Mouse (Mus musculus) E14TG2a.4 (cell line): ENCODE data around the gene Iscu.

Experiments
- H3K27me3 ChIP-seq: 2 replicates; pipeline ENCODE4 v1.6.1; 2014; ENCODE audit warnings: low read length, control low read depth; ENCODE audit not compliant: insufficient read depth
- H3K36me3 ChIP-seq: 2 replicates; pipeline ENCODE4 v1.6.1; 2014; ENCODE audit warnings: low read length, control low read depth; ENCODE audit not compliant: insufficient read depth
- H3K4me1 ChIP-seq: replicated peaks from 2 replicates; pipeline ENCODE4 v1.6.1; 2014; ENCODE audit warnings: low read depth, low read length, control low read depth
- H3K4me3 ChIP-seq: replicated peaks from 2 replicates; pipeline ENCODE4 v1.5.1; 2014; ENCODE audit warnings: mild to moderate bottlenecking, low read length
- H3K9me3 ChIP-seq: 2 replicates; pipeline ENCODE4 v1.6.1; 2014; ENCODE audit warnings: low read length, control low read depth
- CTCF ChIP-seq: conservative IDR thresholded peaks from 2 replicates; pipeline ENCODE4 v1.5.1; 2014; ENCODE audit warnings: low read length
- NANOG ChIP-seq: IDR thresholded peaks from 2 replicates; pipeline ENCODE4 v1.6.1; 2014; ENCODE audit warnings: borderline replicate concordance, low read length, mixed read lengths
- POU5F1 ChIP-seq: IDR thresholded peaks from 2 replicates; pipeline ENCODE4 v1.6.1; 2014; ENCODE audit warnings: low read length, borderline replicate concordance

The Iscu gene

DNA sequence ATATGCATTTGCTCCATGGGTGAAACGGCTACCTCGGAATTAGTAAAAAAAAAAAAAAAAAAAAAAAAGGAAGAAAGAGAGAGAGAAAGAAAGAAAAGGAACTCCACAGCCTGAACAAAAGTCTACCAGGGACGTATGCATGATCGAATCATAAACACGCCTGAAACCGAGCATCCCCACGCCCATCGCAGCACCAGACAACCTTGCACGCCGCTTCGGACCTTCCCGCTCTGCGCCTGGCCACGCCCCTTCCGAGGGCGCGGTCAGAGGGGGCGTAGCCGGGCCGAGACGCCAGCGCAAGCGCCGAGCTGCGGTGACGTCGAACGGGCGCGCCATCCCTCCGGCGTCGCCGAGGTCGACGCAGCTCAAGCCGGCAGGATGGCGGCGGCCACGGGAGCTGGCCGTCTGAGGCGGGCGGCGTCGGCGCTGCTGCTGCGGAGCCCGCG is at the start of gene Iscu, which contains the start of gene Sart3:
Iscu (plus strand) TSS at position 299 of the 446 bp plus-strand sequence.
Sart3 (minus strand) TSS at position 61 of the 446 bp plus-strand sequence.
- H3K9me3 ChIP-seq: no peaks in the 10 kb centered on the region
- peak within 1 kb of the TSS; percentile 99 for H3K4me3 ChIP-seq
- TF ChIP-seq NANOG (no peak), CTCF (no peak), POU5F1 (no peak)
- H3K27me3 ChIP-seq: no peaks in the 10 kb centered on the region
- peaks cover 64% of the 10 kb centered on the region for H3K36me3 ChIP-seq
- H3K4me1 ChIP-seq: peaks cover 60% of the 10 kb centered on the region

DNA sequence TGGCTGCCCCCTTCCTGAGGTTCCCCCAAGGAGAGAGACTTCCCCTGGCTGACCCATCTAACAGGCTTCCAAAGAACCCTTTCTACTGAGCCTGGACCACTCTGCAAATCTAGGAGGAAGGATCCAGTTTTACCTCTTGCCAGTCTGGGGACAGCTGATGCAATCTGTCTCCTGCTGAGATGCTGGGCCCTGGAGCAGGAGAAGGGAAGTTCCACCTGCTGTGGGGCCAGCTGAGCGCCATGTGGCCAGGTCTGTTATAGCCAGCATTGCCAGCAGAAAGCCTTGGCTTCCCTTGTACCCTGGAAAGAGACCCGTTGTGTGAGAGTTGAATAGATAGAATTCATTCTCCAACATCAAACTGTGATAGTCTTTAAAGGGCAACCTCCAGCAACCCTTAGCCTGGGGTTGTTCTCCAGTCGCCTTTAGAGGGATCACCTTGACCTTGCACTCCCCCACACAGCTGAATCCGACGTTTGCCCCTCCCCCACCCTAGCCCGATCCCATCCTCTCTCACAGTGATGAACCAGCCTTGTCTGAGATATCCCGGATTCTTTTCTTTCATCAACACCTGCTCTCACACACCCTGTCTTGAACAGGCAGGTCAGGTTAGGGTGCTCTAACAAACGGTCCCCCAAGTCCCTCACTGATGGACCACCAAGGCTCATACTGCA is 48.8 kb upstream of the Iscu start:
- Histone ChIP-seq H3K4me3 (peak overlapping the region; percentile 37; the same call in 1 of the 2 replicates), H3K9me3 (peaks cover 11% of the 10 kb centered on the region; the same call in 1 of the 2 replicates), H3K4me1 (peaks cover 38% of the 10 kb centered on the region), H3K36me3 (no peaks in the 10 kb centered on the region), H3K27me3 (no peaks in the 10 kb centered on the region)
- TF ChIP-seq POU5F1 (no peak), CTCF (no peak)

DNA sequence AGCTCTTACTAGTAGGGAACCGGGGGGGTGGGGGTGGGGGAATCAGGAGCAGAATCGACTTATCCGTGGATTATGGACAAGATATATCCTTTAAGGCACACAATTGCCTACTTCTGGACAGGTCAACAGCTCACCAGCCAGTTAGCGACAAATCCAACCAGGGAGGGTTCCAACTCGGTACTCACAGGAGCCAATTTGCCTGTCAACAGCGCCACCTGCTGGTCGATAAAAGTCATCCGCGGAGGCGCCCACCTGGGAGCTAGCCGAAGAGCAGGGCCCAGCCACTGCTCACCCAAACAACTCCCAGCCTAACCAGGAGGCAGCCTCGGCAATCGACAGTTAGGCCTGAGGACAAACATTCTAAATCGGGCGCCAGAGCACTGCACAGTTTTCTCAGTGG is 48.1 kb upstream of the Iscu start, which contains the start of gene 1700069L16Rik:
1700069L16Rik (minus strand) TSS at position 327 of the 400 bp plus-strand sequence.
- H3K36me3 ChIP-seq: no peaks in the 10 kb centered on the region
- no peak for TF ChIP-seq NANOG
- peak; percentile 64 for TF ChIP-seq CTCF
- TF ChIP-seq POU5F1: no peak
- no peaks in the 10 kb centered on the region for H3K27me3 ChIP-seq
- peak within 1 kb of the TSS; percentile 37; the same call in 1 of the 2 replicates for H3K4me3 ChIP-seq
- peaks cover 11% of the 10 kb centered on the region; the same call in 1 of the 2 replicates for H3K9me3 ChIP-seq
- H3K4me1 ChIP-seq: peaks cover 33% of the 10 kb centered on the region

GRCm38 (mm10) chr5:113725417-113725816 is 47.1 kb upstream of the Iscu start:
- no peaks in the 10 kb centered on the region for H3K36me3 ChIP-seq
- TF ChIP-seq NANOG (no peak), POU5F1 (no peak), CTCF (no peak)
- peaks cover 37% of the 10 kb centered on the region for H3K4me1 ChIP-seq
- H3K27me3 ChIP-seq: no peaks in the 10 kb centered on the region
- no peak overlapping the region for H3K4me3 ChIP-seq
- peaks cover 11% of the 10 kb centered on the region; the same call in 1 of the 2 replicates for H3K9me3 ChIP-seq

- Histone ChIP-seq H3K27me3 (no peaks in the 10 kb centered on the region), H3K9me3 (peaks cover 11% of the 10 kb centered on the region; the same call in 1 of the 2 replicates), H3K4me1 (peaks cover 45% of the 10 kb centered on the region), H3K36me3 (no peaks in the 10 kb centered on the region), H3K4me3 (no peak overlapping the region)
- TF ChIP-seq POU5F1 (no peak), NANOG (no peak), CTCF (no peak)
Measured at GRCm38 (mm10) chr5:113726618-113727017, 45.9 kb upstream of the Iscu start.

- TF ChIP-seq POU5F1: no peak
- TF ChIP-seq CTCF: no peak
- TF ChIP-seq NANOG: no peak
- H3K36me3 ChIP-seq: no peaks in the 10 kb centered on the region
- H3K9me3 ChIP-seq: peaks cover 11% of the 10 kb centered on the region; the same call in 1 of the 2 replicates
- no peak overlapping the region for H3K4me3 ChIP-seq
- H3K4me1 ChIP-seq: peaks cover 45% of the 10 kb centered on the region
- H3K27me3 ChIP-seq: no peaks in the 10 kb centered on the region
Measured at GRCm38 (mm10) chr5:113727238-113727637, 45.3 kb upstream of the Iscu start.

DNA sequence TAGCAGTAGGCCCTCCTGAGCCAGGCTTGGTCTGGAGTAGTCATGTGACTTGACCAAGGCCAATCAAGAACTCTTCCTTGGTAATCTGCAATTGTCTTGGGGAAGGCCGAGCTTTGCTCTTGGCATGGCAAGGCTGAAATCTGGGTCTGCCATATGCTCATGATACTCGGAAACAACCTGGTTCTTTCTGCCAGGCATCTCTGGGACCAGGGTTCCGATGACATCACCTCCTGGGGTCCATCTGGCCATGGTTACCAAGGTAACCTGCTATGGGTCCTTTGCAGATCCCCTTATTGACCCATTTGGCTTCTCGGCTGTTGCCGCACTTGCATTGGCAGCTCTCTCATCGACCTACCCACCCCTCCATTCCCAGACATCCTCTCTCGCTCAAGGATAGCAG is 44.5 kb upstream of the Iscu start:
- Histone ChIP-seq H3K4me1 (peaks cover 45% of the 10 kb centered on the region), H3K4me3 (no peak overlapping the region), H3K36me3 (no peaks in the 10 kb centered on the region), H3K27me3 (no peaks in the 10 kb centered on the region), H3K9me3 (peaks cover 11% of the 10 kb centered on the region; the same call in 1 of the 2 replicates)
- TF ChIP-seq NANOG: no peak
- no peak for TF ChIP-seq POU5F1
- no peak for TF ChIP-seq CTCF

DNA sequence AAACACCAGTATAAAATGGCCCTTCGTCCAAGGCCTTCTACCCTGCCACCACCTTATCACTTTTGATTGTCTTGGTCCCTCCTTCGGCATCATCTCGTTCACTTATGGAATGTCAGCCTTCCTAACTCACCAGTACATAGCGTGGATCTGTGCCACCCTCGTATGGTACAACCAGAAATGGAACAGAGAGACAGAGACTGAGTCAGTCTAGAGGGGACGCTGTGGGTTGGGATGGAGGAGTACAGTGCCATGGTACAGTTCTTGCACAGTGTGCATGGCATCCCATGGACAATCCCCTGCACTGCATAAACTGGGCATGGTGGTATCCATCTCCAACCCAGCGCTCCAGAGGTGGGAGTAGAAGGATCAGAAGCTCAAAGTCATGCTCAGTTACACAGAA is 43.9 kb upstream of the Iscu start:
- no peak overlapping the region for H3K4me3 ChIP-seq
- no peaks in the 10 kb centered on the region for H3K27me3 ChIP-seq
- peaks cover 38% of the 10 kb centered on the region for H3K4me1 ChIP-seq
- no peaks in the 10 kb centered on the region for H3K36me3 ChIP-seq
- TF ChIP-seq CTCF (no peak), POU5F1 (no peak), NANOG (no peak)
- H3K9me3 ChIP-seq: peaks cover 11% of the 10 kb centered on the region; the same call in 1 of the 2 replicates

DNA sequence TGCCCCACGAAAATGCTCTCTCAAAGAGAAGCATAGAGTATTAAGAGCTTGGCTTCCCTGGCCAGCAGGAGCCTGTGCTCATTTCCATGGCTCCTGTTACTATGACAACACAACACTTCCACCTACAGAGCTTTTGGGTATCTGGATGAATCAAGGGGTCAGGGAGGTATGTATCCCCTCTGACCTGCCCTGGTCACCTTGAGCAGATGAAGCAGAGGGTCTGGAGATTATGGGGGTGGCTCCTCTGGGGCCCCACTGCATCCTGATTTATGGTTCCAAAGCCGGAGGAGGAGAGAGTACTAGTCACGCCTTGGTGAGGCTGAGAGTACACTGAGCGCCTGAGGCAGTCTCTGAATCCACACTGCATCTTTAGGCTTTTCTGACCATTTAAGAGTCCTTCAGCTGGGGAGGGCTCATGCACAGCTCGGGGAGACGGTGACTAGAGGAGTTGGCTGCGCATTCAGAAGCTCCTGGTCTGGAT is 41.9 kb upstream of the Iscu start:
- Histone ChIP-seq H3K4me1 (peaks cover 47% of the 10 kb centered on the region), H3K9me3 (no peaks in the 10 kb centered on the region), H3K4me3 (no peak overlapping the region), H3K36me3 (no peaks in the 10 kb centered on the region), H3K27me3 (no peaks in the 10 kb centered on the region)
- TF ChIP-seq POU5F1 (no peak), CTCF (no peak), NANOG (no peak)
